Mouse (Mus musculus) heart, embryonic 13.5 days (tissue): Measurements from ENCODE around the gene Myg1. TPM values are rescaled to one million over a fixed set of nuclear protein-coding genes. Genes with fewer than 3 reads are reported as not detected.
A peak's percentile ranks its signal among the peaks of the same experiment; 100 is the strongest.

Source experiments
- ATAC-seq: fragments of 200-750 bp; cut with Nextera tagmentation; 2 replicates; pipeline ENCODE4 v1.8.0; 2017; ENCODE audit warnings: moderate TSS enrichment; ENCODE audit not compliant: insufficient number of reproducible peaks, low FRiP score, low TSS enrichment; ENCODE audit errors: extremely low read depth
- H3K27ac ChIP-seq: fragments of 300-500 bp; sonication (generic); replicated peaks from 2 replicates; pipeline ENCODE4 v1.5.1; 2015; ENCODE audit warnings: moderate library complexity, mild to moderate bottlenecking, inconsistent platforms
- H3K27me3 ChIP-seq: fragments of 300-500 bp; sonication (generic); replicated peaks from 2 replicates; pipeline ENCODE4 v1.6.1; 2015; ENCODE audit warnings: mild to moderate bottlenecking, inconsistent platforms
- H3K36me3 ChIP-seq: fragments of 300-500 bp; sonication (generic); 2 replicates; pipeline ENCODE4 v1.6.1; 2015; ENCODE audit warnings: mild to moderate bottlenecking, inconsistent platforms
- H3K4me1 ChIP-seq: fragments of 300-500 bp; sonication (generic); 2 replicates; pipeline ENCODE4 v1.6.1; 2015; ENCODE audit warnings: inconsistent platforms
- H3K4me2 ChIP-seq: fragments of 300-500 bp; sonication (generic); 2 replicates; pipeline ENCODE4 v1.6.1; 2015; ENCODE audit warnings: inconsistent platforms, mild to moderate bottlenecking, moderate library complexity
- H3K4me3 ChIP-seq: fragments of 300-500 bp; sonication (generic); 2 replicates; pipeline ENCODE4 v1.5.1; 2015; ENCODE audit warnings: moderate library complexity, mild to moderate bottlenecking, inconsistent platforms
- H3K9ac ChIP-seq: fragments of 300-500 bp; sonication (generic); 2 replicates; pipeline ENCODE4 v1.6.1; 2015; ENCODE audit warnings: inconsistent platforms, mild to moderate bottlenecking, moderate library complexity
- H3K9me3 ChIP-seq: fragments of 300-500 bp; sonication (generic); 2 replicates; pipeline ENCODE4 v1.6.1; 2016; ENCODE audit warnings: inconsistent platforms
- WGBS: fragments of 180-500 bp; shearing (Covaris S2); methylation state at CpG from one replicate; pipeline ENCODE4 v1.1.7; 2015; ENCODE audit warnings: mixed read lengths; 5-methylcytosine and 5-hydroxymethylcytosine counted together
- polyA plus RNA-seq: library from polyadenylated mRNA; unstranded; fragments of >200 nt; fragmentation: Nextera tagmentation; extraction: Ambion mirVana; gene quantifications from 2 replicates; pipeline ENCODE4 v1.2.1, GENCODE M21; 2015

The Myg1 gene
- 60.0 and 65.0 TPM in 2 replicates for polyA plus RNA-seq

DNA sequence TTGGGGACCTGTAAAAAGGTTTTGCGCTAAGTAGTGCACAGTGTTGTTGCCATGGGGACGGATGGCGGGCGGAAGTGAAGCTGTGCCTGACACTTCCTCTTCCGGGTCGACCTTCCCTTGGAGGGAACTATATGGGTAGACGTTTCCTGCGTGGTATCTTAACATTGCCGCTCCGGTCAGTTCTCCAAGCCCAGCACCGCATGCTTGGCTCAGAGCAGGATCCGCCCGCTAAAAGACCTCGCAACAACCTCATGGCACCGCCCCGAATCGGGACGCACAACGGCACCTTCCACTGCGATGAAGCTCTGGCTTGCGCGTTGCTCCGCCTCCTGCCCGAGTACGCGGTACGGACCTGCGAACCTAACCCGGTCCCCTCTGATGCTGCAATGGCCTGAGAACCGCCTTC lies at the start of gene Myg1:
Gene Myg1 (plus strand): TSS at position 100 of the 406 bp plus-strand sequence.
- H3K9me3 ChIP-seq: no peaks in the 10 kb centered on the region
- peaks cover 32% of the 10 kb centered on the region for H3K4me1 ChIP-seq
- ATAC-seq: peak; percentile 58
- H3K36me3 ChIP-seq: peaks cover 73% of the 10 kb centered on the region
- WGBS: under 1% methylated on average over 30 of the region's 30 CpGs
- peak within 1 kb of the TSS; percentile 90 for H3K4me2 ChIP-seq
- H3K9ac ChIP-seq: peak within 1 kb of the TSS; percentile 89
- H3K27me3 ChIP-seq: no peaks in the 10 kb centered on the region
- peak within 1 kb of the TSS; percentile 87 for H3K4me3 ChIP-seq
- peak within 1 kb of the TSS; percentile 80 for H3K27ac ChIP-seq

DNA sequence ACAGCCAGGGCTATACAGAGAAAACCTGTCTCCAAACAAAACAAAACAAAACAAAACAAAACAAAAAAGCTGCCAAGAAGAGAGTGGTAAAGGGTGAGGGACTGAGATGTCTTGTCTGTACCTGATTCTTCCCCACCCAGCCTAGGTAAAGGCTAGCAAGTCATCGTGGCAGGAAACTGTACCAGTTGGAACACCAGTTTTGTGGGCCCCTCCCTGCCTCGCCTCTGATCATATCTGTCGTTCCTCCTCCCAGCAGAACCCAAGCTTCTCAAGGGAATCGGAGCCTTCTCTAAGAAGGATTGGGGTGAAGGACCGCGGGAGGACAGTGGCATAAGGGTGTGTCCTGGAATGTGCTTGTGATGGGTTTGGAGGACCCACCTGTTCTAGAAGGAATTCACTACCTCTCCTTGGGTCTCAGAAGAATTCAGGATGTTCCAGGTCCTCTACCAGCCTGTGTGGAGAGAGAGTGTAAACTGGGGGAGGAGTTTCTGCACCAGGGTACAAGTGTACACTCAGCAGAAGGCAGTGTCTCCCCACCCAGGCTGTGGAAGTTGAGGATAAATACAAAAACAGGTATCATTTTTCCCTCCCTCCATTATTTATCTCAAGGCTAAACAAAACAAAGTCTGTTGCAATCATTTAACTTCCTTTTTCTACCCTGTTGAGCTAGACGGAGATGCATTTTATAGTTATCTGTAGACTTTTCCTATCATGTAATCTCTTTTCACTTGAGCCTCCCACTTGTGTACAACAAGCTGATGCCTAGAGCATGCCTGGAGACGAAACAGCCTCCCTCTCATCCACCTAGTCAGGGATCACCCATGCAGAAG lies 48.8 kb upstream of the Myg1 start:
- Histone ChIP-seq H3K27ac (no peak overlapping the region), H3K27me3 (no peaks in the 10 kb centered on the region), H3K4me2 (no peak overlapping the region), H3K9ac (no peak overlapping the region), H3K4me3 (no peak overlapping the region), H3K9me3 (no peaks in the 10 kb centered on the region), H3K36me3 (peaks cover 25% of the 10 kb centered on the region), H3K4me1 (peaks cover 29% of the 10 kb centered on the region)
- ATAC-seq: no peak
- WGBS: 63% methylated on average over 8 of the region's 8 CpGs

GRCm38 (mm10) chr15:102283648-102284047 lies 47.9 kb upstream of the Myg1 start:
- Histone ChIP-seq H3K27me3 (no peaks in the 10 kb centered on the region), H3K9me3 (no peaks in the 10 kb centered on the region), H3K27ac (no peak overlapping the region), H3K9ac (no peak overlapping the region), H3K4me1 (peaks cover 27% of the 10 kb centered on the region), H3K4me2 (no peak overlapping the region), H3K4me3 (no peak overlapping the region), H3K36me3 (peaks cover 25% of the 10 kb centered on the region)
- 50% methylated on average over 3 of the region's 3 CpGs for WGBS
- no peak for ATAC-seq

DNA sequence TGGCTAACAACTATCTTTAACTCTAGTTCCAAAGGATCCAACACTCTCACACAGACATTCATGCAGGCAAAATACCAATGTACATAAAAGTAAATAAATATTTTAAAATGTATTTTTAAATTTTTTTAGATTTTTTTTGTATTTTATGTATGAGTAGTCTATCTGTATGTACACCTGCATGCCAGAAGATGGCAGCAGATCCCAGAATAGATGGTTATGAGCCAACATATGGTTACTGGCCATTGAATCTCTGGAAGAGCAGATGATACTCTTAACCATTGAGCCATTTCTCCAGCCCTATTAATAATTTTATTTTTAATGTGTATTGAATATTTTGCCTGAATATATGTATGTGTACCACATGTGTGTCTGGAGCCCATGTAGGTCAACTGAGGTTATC lies 44.1 kb upstream of the Myg1 start:
- Histone ChIP-seq H3K9ac (no peak overlapping the region), H3K27me3 (no peaks in the 10 kb centered on the region), H3K4me2 (no peak overlapping the region), H3K4me1 (0 out of 2 replicates have a peak, but pooled peaks cover 7% of the 10 kb centered on the region), H3K36me3 (peaks cover 4% of the 10 kb centered on the region), H3K27ac (no peak overlapping the region), H3K9me3 (no peaks in the 10 kb centered on the region), H3K4me3 (no peak overlapping the region)
- no peak for ATAC-seq

- Histone ChIP-seq H3K27ac (no peak within 1 kb of the TSS), H3K4me2 (peak within 1 kb of the TSS; percentile 97), H3K4me1 (peaks cover 20% of the 10 kb centered on the region), H3K27me3 (no peaks in the 10 kb centered on the region), H3K9ac (peak within 1 kb of the TSS; percentile 88), H3K9me3 (no peaks in the 10 kb centered on the region), H3K36me3 (peaks cover 25% of the 10 kb centered on the region), H3K4me3 (peak within 1 kb of the TSS; percentile 80)
- peak; percentile 95 for ATAC-seq
- 8% methylated on average over 25 of the region's 25 CpGs for WGBS
Measured at GRCm38 (mm10) chr15:102295633-102296367, 35.7 kb upstream of the Myg1 start, which contains the start of gene Espl1. Gene Espl1 (plus strand): TSS chr15:102296266.

DNA sequence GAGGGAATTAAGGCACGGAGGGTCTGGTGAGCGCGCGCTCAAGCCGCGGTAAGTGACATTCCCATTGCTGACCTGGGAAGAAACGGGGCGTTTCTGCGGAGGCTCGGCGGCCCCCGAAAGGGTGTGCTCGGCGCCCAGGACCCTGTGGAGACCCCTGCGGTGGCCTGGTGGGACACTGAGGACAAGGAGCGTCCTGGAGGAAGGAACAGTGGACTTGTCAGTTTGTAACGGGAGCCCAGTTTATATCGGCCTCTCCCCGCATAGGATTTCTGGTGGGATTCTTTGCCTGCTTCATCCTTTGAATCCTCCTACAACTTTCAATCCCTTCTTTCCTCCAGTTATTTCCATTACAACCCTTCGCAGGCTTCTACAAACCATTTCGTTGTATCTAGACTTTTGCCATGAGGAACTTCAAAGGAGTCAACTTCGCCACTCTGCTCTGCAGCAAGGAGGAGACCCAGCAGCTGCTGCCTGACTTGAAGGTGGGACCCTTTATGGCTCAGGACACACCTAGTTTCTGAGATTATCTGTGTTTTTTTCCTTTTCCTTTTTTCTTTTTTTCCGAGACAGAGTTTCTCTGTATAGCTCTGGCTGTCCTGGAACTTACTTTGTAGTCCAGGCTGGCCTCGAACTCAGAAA lies 35.0 kb upstream of the Myg1 start:
- WGBS: 4% methylated on average over 24 of the region's 24 CpGs

DNA sequence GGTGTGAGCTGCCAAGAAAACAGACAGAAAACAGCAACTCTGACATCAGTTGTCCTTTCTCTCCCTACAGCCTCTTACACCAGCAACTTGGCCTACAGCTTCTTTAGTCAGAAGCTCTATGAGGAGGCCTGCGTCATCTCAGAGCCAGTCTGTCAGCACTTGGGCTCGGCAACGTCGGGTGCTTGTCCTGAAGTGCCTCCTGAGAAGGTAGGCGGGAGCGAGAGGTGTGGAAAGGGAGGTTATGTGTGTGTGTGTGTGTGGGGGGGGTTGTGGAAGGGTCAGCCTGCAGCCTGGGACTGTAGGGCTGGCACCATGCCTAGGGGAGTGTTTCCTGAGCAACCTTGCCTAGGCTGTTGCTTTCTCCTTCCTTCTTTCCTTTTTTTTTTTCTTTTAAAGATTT lies 29.0 kb upstream of the Myg1 start:
- Histone ChIP-seq H3K9me3 (no peaks in the 10 kb centered on the region), H3K4me3 (no peak overlapping the region), H3K4me2 (no peak overlapping the region), H3K27ac (peak overlapping the region; percentile 28; the same call in 1 of the 2 replicates), H3K36me3 (peaks cover 75% of the 10 kb centered on the region), H3K9ac (no peak overlapping the region), H3K4me1 (peaks cover 20% of the 10 kb centered on the region), H3K27me3 (no peaks in the 10 kb centered on the region)
- peak; percentile 69; the same call in 1 of the 2 replicates for ATAC-seq
- WGBS: 31% methylated on average over 6 of the region's 6 CpGs

More for the DNA sequence above, 35.0 kb upstream of the Myg1 start:
- Histone ChIP-seq H3K4me1 (peaks cover 20% of the 10 kb centered on the region), H3K27ac (no peak overlapping the region), H3K4me3 (peak overlapping the region; percentile 80), H3K9me3 (no peaks in the 10 kb centered on the region), H3K36me3 (peaks cover 31% of the 10 kb centered on the region), H3K4me2 (peak overlapping the region; percentile 97), H3K27me3 (no peaks in the 10 kb centered on the region), H3K9ac (peak overlapping the region; percentile 88)
- ATAC-seq: 0 out of 2 replicates have a peak, but pooled peaks have one; percentile 15

DNA sequence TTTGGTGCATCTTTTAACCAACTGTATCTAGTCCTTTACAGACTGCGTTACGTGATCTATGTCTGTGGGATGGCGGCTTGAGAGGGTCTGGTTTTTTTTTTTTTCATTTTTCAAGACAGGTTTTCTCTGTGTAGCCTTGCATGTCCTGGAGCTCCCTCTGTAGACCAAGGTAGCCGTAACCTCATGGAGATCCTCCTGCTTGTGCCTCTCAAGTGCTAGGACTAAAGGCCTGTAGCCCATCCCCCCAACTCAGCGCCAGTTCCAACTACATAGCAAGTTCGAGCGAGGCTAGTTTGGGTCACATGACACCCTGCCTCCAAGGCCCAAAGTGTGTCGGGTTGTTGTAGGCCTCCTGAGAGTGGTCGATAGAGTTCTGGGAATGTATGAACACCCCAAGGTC lies 22.8 kb upstream of the Myg1 start:
- no peak overlapping the region for H3K27ac ChIP-seq
- H3K36me3 ChIP-seq: peaks cover 95% of the 10 kb centered on the region
- 83% methylated on average over 9 of the region's 9 CpGs for whole genome bisulfite sequencing
- ATAC-seq: no peak
- no peak overlapping the region for H3K4me3 ChIP-seq
- H3K4me1 ChIP-seq: 0 out of 2 replicates have a peak, but pooled peaks cover 2% of the 10 kb centered on the region
- no peak overlapping the region for H3K4me2 ChIP-seq
- no peak overlapping the region for H3K9ac ChIP-seq
- H3K27me3 ChIP-seq: no peaks in the 10 kb centered on the region
- no peaks in the 10 kb centered on the region for H3K9me3 ChIP-seq

DNA sequence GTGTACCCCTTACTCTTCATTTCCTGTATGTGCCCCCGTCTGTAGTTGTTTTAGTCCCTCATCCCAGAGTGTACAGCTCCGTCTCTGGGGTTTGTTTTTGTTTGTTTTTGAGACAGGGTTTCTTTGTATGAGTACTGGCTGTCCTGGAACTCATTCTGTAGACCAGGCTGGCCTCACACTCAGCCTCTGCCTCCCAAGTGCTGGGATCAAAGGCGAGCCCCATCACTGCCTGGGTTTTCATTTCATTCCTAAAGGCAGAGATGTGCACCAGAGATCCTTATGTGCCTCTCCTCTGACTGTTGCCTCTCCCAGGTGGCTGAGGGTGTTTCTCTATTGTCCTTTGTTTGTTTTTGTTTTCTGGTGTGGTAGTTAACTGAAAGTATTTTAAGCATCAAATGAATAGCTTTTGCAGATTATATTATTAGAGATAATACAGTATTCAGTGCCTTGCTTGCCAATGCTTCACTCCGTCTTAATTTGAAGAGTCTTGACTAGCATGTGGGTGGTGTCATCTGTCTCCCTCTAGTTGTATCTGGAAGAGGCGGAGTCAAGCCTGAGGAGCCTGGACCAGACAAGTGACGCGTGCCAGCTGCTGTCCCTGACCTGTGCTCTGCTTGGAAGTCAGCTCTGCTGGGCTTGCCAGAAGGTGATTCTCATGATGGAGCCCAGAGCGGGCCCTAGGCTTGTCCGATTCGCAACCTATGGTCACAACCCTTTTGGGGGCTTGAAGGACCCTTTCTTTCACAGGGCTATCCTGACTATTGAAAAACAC lies 21.2 kb upstream of the Myg1 start:
- no peak overlapping the region for H3K4me2 ChIP-seq
- WGBS: 52% methylated on average over 10 of the region's 10 CpGs
- no peaks in the 10 kb centered on the region for H3K9me3 ChIP-seq
- no peaks in the 10 kb centered on the region for H3K27me3 ChIP-seq
- H3K27ac ChIP-seq: 0 out of 2 replicates have a peak overlapping the region, but pooled peaks have one; percentile 1
- H3K9ac ChIP-seq: no peak overlapping the region
- peaks cover 95% of the 10 kb centered on the region for H3K36me3 ChIP-seq
- 0 out of 2 replicates have a peak, but pooled peaks cover 2% of the 10 kb centered on the region for H3K4me1 ChIP-seq
- no peak overlapping the region for H3K4me3 ChIP-seq
- no peak for ATAC-seq

- Histone ChIP-seq H3K4me2 (no peak overlapping the region), H3K27ac (no peak overlapping the region), H3K9ac (no peak overlapping the region), H3K4me1 (0 out of 2 replicates have a peak, but pooled peaks cover 2% of the 10 kb centered on the region), H3K9me3 (no peaks in the 10 kb centered on the region), H3K36me3 (peaks cover 95% of the 10 kb centered on the region), H3K27me3 (no peaks in the 10 kb centered on the region), H3K4me3 (no peak overlapping the region)
- no peak for ATAC-seq
Measured at GRCm38 (mm10) chr15:102311489-102311888, 20.0 kb upstream of the Myg1 start.
